Mouse (Mus musculus) gastrocnemius, adult 18-20 months (tissue): Measurements from ENCODE around the gene Mrpl42. TPM values are rescaled to one million over a fixed set of nuclear protein-coding genes. Genes with fewer than 3 reads are reported as not detected.
"Not testable (repeated sequence)": the region's sequence is repeated elsewhere in the genome, so short reads cannot be mapped to it uniquely, and the experiment has no call there.

ENCODE experiments used
- DNase-seq: peaks from one replicate; pipeline ENCODE4 v3.0.0; 2021; ENCODE audit warnings: low spot score
- long read RNA-seq, 2 experiments: library from polyadenylated mRNA; stranded (forward); transcript quantifications; one replicate each; pipeline ENCODE4 v2.0.0; 2021
- total RNA-seq, 2 experiments: library from RNA; stranded (reverse); gene quantifications; 2 replicates each; pipeline ENCODE4 v1.2.3; 2021

The Mrpl42 gene
- 100 to 1,000 TPM; 309 to 340 TPM for total RNA-seq
- long read RNA-seq, experiment 1, transcript Mrpl42-203 (6 exons, 661 nt): major isoform, 282 of 311 reads
- long read RNA-seq, experiment 1, partial matches to known transcripts: 10 of 311 reads
- long read RNA-seq, experiment 1, other reads (novel, unspliced or antisense): 17 of 311 reads
- long read RNA-seq, experiment 2, transcript Mrpl42-203 (6 exons, 661 nt): major isoform, 215 of 238 reads
- long read RNA-seq, experiment 2, partial matches to known transcripts: 8 of 238 reads
- long read RNA-seq, experiment 2, other reads (novel, unspliced or antisense): 11 of 238 reads

DNA sequence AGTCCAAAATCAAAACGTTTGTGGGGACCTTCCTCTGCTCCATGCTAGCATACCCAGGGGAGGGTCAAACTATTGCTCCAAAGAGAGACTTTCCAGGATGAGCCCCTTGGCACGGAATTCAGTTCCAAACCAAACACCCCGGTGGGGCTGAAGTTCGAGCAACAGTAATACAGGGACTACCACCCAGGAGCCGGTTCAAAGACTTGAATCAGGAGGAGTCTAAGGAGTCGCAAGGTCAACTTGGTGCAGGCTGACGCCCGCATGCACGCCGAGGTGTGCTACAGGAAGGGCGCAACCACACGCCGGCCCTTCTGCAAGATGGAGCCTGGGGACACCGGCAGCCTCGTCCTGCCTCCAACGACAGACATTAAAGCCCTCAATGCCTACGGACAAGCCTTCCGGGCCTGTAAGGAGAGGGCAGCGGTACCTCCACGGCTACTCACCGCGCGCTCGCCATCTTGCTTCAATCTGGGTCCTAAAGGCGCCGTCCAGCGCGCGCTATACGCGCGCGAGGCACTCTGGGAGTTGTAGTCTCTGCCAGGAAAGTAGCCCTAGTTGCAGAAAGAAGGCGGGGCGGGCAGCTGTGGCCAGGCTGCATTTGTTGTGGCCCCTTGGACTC is at the start of gene Mrpl42:
TSS of gene Mrpl42 (minus strand) at position 478 of the 619 bp plus-strand sequence.
- DNase-seq: peak; percentile 88

DNA sequence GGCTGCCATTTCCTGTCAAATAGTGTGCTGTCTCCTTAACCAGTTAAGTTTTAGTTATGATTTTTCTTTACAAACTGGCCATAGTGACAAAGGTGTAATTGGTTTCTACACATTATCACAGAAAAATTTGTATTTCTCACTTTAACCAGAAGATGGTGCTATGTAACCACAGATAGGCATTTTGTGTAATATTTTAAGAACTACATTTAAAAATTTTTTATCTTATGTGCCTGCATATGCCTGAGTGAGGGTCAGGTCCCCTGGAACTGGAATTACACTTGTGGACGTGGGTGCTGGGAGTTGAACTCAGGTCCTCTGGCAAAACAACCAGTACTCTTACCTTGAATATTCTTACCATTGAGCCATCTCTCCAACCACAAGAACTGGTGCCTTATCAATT is 48.8 kb upstream of the Mrpl42 start:
- DNase-seq: no peak

DNA sequence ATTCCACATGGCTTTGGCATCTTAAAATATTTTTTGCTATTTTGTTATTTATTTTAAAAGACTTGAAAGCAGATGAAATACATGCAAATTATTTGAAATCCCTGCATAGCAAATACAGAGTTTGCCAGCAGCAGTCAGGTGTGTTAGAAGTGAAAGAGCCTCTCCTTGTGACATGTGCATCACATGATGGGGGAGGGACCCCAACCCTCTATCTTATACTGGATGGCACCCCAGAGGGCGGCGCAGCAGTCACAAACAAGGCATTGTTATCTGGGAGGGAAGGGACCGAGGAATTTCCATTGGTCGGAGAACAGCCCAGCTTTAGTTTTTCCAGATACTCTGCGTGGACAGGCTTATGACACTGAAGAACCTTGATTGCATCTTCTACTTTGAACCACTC is 47.3 kb upstream of the Mrpl42 start:
- DNase-seq: not testable (repeated sequence)

DNA sequence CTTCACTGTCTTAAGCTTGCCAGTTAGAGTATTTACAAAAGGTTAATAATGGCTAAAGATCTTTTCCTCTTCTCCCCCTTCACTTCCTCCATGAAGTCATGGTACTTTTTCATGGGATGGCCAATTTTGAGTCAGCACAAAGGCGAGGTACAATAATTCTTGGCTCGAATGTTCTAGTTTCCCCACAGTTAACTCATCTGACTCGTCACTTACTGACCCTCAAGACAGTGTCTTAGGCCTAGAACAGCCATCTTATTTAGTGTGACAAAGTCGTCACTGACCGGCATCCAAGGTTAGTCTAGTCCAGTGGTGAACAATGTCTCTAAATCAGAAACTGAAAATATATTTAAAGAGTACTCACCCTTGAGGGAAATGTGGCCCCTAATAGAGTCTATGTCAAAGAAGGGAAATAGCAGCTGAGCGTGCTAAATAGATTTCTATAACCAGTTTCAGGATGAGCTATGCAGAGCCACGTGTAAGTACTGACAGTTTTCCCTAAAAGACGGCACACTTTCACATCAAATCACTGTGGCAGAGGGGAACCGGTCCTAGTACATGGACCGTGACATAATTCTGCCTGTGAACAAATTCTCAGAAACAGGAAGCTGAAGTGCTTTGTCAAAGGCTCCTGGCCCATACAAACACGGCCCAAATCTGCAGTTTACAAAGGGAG is 46.5 kb upstream of the Mrpl42 start:
- DNase-seq: no peak

DNA sequence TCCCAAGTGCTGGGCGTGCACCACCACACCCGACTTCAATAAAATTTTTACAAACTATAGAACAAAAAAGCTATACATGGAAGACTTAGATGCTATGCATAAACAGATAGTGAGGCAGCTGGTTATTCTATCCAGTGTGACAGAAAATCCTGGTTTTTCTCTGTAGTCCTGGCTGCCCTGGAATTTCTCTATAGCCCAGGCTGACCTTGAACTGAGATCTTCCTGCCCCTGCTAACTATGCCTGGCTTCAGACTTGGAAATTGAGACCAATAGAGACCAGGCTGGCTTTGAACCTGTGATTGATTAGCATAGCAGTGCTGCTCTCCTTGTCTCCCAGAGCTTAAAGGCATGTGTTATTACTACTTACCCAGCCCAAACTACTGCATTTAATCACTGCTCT is 44.4 kb upstream of the Mrpl42 start:
- DNase-seq: no peak

DNA sequence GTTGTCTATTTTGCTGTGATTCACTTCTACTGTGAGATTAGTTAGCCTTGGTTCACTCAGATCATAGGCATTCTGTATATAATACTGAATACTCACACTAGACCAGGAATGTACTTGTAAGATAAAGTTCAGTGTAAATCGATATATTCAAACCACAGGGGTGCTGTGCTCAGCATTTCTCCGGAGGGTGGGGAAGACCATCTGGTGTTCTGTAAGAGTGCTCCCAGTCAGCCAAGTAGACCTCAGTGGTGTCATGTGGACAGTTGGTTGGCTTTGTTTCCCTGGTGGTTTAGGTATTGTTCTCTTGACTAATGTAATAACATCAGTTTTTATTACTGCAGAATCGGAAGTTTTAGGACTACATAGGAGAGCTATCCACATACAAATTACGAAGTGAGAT is 43.3 kb upstream of the Mrpl42 start:
- DNase-seq: no peak

DNA sequence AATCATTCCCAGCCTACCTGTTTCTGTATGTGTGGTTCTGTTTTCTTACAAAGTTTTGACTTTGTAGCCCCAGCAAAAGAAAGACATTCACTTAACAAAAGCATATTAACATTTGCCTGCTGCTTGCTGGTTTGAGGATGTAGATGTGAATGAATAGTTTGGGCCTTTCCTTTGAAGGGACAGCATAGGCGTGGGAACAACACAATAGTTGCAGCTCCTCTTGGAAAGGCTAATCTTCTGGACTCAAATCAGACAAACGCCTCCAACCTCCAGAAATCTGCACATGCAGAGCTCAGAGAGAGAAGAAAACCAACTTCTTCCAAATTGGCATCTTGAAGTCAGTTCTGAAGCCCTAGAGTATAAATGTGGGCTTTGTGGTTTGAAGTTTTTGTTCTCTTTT is 42.9 kb upstream of the Mrpl42 start:
- no peak for DNase-seq

DNA sequence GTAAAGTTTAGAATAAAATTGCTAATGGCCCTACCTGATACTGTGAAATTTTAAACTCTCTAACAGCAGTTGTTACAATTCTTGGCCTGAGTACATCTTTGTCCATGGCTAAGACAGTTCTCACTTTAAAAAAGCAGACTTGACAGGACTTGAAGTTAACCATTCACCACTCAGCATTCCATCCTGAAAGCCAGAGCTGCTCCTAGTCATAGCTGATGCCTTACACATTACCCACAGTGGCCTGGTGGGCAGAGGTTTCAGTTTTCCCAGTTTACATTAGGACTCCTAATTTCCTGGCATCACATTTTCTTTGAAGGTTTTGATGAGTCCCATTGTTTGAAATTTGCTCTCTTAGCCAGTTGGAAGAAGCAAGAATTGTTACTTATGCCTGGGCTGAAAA is 42.3 kb upstream of the Mrpl42 start:
- no peak for DNase-seq

DNA sequence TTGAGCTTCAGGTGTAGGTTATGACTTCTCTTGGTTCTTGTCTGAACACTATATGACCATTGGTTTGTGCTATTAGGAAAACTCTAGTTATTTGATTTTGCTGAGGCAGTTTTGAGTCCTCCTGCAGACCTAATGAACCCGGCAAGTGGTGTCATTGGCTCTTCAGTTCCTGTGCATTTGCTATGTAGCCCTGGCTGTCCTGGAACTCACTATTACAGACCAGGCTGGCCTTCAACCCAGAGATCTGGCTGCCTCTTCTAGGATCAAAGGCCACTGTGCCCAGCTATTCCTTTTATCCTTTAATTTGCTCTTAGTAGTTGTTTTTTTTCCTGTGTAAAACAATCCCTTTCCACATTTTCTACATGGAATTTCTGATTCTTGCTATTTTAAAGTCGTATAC is 41.6 kb upstream of the Mrpl42 start:
- no peak for DNase-seq

DNA sequence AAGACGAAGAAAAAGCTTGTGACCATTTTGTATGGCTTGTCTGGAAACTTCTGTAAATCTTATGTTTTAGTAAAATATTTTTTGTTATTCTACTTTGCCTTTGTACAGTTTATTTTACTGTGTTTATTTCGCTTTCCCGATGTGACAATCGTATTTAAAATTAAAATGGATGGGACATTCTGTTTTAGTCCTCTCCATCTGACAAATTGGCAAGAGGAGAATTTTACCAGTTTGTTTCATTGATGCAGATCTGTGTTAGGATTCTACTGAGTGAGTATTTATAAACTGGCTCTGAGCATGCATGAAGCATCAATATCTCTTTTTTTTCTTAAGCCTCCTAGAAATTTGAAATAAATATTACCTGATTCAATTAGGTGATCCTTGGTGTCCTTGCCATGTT is 41.2 kb upstream of the Mrpl42 start:
- no peak for DNase-seq

DNA sequence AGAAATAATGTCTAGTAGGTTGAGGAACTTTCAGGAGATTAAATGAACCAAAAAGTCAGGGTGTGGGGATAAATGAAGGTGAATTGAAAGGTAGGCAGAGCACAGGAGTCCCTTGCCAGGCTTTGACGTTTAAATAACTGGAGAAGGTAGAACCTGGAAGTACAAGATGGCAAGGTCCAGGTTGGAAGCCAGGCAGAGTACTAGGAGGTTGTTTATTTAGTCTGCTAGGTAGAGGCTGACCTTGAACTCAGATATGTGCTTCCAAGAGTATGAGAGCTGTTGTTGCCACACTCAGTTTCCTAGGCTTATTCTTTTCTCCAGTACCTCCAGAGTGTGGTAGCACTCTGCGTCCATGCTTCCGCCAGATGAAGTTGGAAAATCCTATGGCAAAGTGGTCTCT is 38.1 kb upstream of the Mrpl42 start:
- DNase-seq: no peak

DNA sequence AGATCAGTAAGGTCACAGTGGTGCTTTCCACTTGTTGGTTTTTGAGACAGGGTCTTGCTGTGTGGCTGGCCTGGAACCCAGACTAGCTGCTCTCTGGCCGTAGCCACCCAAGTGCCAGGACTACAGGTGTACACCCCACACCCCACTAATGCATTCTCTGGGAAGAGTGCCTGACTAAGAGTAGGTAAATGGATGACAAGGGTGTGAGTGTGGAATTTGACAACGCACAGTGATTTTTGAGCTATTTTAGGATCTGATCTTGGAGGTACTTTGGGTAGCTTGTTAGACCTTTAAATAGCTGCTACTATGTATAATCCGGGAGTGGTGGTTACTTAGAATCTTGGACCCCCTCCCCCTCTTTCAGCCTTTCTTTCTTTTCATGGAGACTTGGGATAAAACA is 37.5 kb upstream of the Mrpl42 start:
- no peak for DNase-seq

DNA sequence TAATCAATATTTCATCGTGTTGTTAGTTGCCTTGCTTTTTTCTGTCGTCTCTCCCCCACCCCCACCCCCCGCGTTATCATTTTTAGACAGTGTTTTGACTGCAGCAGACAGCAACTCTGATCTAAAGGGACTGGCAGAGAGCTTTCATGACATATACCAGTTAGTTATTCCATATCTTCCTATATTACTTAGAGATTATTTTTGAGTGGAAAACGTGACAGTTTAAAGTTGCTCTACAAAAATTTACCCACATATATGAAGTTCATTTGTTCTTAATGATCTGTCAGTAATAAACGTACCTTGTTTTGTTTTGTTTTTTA is 34.4 kb upstream of the Mrpl42 start:
- DNase-seq: no peak

DNA sequence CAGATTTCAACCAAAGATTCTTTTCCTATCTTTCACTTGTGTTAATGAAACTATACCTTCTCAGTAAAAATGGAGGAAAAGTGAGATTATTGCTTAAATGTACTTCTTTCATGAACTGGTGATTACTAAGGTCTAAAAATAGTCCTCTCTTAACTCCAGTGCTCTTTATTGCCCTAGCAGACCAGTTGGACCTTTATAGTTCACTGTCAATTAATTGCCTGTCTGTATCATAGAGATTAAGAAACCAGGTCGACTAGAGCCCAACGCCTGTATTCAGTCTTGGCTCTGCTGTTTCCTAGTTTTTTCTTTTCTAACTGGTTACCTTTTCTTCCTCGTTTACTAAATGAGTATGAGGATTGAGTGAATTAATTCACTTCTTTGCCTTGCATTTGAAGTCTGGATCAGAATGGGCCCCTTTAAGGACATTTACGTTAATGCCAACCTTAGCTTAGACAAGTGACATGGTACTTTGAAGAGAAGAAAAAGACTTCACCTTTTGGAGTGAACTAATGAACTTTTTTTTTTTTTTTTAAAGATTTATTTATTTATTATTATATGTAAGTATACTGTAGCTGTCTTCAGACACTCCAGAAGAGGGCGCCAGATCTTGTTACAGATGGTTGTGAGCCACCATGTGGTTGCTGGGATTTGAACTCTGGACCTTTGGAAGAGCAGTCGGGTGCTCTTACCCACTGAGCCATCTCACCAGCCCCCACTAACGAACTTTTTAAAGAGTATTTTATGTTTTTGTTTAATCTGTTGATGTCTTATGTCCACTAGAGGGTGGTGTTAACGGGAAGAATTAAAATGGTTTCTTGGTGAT is 33.9 kb upstream of the Mrpl42 start:
- no peak for DNase-seq

DNA sequence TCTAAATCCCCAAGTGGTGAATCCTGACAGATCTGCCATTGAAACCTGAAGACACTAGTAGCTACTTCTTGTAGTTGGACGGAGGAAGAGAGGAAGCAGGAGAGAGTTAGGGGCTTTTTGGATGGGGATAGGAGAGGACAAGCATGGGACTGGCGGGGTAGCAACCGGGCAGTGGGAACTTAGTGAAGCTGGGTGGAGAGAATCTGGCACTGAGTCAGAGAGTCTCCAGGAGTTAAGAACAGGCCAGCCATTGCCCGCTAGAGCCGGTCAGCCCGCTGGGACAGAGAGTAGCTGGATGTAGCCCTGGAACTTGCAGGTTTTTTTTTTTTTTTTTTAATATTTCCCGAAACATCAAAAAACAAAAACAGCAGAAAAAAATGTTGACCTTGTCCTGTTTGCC is 31.6 kb upstream of the Mrpl42 start:
- DNase-seq: no peak

DNA sequence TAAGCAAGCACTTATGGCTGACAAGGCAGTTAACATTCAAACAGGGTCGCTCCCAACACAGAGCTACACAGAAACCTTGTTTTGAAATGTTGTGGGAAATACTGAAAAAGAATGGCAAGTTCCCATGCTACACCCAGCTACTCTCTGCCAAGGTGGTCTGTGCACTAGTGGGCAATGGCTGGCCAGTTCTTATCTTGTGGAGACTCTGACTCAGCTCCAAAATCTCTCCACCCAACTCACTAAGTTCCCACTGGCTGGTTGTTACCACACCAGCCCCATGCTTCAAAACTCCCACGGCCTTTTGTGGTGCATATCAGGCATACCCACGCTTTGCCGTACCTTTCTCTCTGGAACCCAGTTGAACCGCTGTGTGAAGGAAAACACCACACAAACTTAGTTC is 31.2 kb upstream of the Mrpl42 start:
- DNase-seq: no peak

DNA sequence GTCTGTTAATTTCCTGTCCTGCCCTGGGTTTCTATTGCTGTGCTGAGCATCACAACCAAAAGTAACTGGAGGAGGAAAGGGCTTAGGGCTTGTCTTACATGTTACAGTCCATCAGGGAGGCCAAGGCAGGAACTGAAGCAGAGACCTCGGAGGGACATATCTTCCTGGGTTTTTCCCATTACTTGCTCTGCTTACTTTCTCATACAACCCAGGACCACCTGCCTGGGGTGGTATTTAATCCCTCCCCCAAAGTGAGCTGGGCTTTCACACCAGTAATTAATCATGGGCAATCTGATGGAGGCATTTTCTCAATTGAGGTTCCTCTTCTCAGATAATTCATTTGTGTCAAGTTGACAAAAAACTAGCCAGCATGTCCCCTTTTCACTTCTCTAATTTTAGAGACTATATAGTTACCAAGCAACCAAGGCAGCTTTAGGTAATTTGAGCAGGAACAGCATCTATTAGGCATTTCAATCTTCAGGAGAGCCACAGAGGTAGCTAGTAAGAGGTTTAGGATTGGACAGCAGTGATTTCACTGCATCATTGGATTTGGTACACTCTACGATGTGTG is 28.9 kb upstream of the Mrpl42 start:
- no peak for DNase-seq

DNA sequence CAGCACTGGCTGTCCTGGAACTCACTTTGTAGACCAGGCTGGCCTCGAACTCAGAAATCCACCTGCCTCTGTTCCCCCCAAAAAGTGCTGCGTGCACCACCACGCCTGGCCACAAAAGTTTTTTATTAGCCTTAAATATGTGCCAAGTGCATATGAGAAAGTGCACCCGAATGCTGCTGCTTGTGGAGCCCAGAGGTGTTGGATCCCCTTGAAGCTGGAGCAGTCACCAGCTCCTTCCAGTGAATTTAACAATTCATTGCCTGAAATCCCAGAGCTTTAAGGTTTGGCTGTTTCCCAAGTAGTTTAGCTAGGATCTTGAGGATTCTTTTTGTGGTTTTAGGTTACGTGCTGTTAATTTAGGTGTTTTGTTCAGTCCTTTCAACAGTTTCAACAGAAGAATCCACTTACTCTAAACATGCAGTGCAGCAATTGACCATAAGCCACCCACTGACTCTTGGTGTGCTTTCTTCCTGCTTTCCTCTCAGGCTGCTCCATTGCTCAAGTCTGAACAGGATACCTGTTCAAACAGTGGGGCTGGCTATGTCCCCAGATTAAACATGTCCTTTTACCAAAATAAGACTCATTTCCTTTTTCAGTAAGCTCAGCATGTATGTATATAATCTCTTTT is 24.9 kb upstream of the Mrpl42 start:
- no peak for DNase-seq

DNA sequence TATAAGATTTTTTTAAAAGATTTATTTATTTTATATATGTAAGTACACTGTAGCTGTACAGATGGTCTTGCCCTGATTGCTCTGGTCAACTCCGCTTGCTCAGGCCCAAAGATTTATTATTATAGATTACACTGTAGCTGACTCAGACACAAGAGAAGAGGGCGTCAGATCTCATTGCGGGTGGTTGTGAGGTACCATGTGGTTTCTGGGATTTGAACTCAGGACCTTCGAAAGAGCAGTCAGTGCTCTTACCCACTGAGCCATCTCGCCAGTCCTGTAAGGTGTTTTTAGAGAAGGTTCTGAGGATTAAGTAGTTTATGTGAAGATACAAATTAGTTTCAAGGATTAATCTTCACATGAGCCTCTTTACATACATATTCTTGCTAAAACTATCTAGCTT is 24.1 kb upstream of the Mrpl42 start:
- no peak for DNase-seq

DNA sequence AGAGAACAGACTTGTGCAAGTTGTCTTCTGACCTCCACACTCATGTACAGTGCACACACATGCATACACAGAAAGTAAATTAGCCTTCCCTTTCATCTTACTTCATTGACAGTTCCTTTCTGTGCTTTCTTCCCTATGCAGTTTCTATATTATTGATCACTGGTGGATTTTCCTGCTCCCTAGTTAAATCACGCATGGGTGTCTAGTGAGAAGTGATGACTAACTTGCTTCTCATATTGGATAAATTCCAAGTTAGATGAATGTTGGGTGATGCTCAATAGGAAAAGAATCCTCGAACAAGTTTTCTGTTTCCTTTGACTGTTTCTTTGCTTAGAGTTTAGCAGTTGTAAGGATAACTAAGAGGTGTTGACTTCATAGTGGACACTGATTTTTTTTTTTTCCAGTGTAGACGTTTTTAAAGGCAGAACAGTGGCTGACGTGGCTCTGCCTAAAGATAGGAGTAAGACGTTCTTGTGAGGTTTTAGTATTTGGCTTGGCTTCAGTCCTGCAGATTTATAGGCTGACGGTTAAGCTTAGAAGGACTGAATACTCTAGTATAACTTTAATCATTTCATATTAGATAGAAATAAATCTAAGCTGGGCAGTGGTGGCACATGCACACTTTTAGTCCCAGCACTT is 23.4 kb upstream of the Mrpl42 start:
- DNase-seq: no peak

DNA sequence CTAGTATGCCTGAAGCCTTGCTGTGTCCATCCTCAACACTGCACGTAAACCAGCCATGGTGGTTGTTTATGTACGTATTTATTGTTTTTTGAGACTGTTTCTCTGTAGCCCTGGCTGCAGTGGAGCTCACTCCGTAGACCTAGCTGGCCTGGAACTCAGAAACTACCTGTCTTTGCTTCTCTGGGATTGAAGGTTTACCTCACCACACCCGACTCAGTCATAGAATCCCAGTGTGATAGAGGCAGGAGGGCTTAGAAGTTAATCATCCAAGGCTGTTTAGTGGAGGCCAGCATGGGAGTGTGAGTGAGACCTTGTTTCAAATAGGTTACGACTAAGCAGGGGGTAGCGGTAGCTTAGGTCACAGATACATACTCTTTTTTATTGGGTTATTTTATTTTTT is 15.9 kb upstream of the Mrpl42 start:
- DNase-seq: no peak
